Mouse (Mus musculus): ENCODE data around the gene Dus2.
"Not testable (repeated sequence)": the region's sequence is repeated elsewhere in the genome, so short reads cannot be mapped to it uniquely, and the experiment has no call there.

Gene Dus2

DNA sequence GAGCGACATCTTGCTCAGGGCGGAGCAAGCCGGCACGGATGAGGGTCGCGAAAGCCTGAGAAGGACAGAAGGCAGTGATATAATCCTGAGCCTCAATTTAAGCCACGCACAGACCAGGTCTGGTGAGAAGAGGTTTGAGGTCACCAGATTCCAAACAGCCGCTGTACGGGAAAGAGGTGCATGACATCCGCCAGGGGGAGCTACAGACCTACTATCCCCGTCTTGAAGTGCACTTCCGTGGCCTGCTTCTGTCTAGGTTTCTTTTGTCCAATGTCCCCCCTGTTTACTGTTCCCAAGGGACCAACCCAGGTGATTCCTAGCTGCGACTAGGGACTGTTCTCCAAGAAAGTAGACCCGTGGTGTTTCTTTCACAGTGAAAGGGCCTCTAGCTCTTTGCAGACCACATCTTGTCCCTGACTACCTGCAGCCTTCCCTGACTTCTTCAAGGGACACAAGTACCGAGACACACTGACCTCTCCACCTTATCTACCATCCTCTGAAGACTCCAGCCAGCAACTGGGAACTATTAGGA is at the start of gene Dus2:
TSS of gene Dus2 (plus strand) at position 482 of the 532 bp plus-strand sequence.
- DNase-seq (ENCODE audit: low read depth, low spot score): peak; percentile 79

DNA sequence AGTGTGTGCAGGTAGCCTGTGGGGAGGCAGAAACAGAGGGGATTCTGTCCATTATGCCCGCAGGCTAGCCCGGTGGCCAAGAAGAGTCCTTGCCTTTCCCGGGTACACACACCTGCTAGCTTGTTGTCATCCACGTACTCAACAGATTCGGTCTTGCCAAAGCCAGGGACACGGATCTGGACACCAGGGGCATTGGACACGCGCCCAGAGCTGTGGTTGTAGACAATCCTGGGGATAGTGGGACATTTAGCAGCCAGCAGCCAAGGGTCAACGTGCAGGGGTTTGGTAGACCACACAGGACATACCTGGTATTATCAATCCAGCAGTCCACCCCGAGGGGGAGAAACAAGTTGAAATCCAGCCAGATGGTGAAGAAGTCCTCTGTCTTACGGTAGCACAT is 49.1 kb upstream of the Dus2 start:
- DNase-seq (ENCODE audit: low read depth, low spot score): no peak

DNA sequence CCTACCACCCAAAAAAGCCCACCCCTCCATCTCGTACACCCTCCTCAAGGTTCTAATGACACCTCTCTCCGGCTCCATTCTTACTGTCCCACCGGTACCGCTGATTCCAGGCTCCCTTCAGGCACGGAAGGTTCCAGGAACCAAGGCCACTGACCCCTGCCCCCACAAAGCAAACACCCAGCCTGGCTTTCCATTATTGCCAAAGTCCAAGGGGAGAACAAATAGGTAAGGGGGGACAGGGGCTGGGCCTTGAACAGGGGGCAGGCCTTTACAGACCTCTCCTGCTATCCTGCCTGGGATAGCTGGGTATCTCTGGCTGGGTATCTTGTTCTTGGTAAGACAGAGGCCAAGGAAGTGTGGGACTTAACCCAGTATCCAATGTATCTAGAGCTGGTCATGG is 48.6 kb upstream of the Dus2 start:
- no peak for DNase-seq (ENCODE audit: low read depth, low spot score)

- DNase-seq (ENCODE audit: low read depth, low spot score): no peak
Measured at GRCm38 (mm10) chr8:105943321-105943739, 47.8 kb upstream of the Dus2 start, which contains the start of gene Lcat. Lcat (minus strand) TSS chr8:105943382.

- DNase-seq (ENCODE audit: low read depth, low spot score): no peak
Measured at GRCm38 (mm10) chr8:105949350-105949749, 41.8 kb upstream of the Dus2 start.

- no peak for DNase-seq (ENCODE audit: low read depth, low spot score)
Measured at GRCm38 (mm10) chr8:105951057-105951659, 40.0 kb upstream of the Dus2 start.

GRCm38 (mm10) chr8:105956556-105956955 is 34.6 kb upstream of the Dus2 start:
- DNase-seq (ENCODE audit: low read depth, low spot score): no peak

GRCm38 (mm10) chr8:105957813-105958212 is 33.3 kb upstream of the Dus2 start:
- peak; percentile 59 for DNase-seq (ENCODE audit: low read depth, low spot score)

DNA sequence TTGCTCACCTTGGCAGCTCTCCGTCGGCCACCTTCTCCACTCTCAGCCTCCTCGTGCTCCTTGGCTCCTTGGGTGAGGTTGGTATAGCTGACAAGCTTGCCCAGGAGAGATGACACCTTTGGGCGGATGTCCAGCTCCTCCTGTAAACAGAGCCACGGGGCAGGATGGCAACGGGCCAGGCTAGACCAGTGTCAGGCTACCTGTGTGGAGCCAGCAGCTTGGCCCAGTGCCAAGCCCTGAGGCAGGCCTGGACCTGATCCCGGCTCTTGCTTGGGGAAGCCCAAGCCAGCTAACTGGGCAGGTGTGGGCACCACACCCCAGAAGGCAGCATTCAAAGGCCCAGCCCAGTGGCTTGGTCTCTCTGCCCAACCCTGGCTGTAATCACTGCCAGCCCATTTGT is 31.8 kb upstream of the Dus2 start:
- peak; percentile 96 for DNase-seq (ENCODE audit: low read depth, low spot score)

DNA sequence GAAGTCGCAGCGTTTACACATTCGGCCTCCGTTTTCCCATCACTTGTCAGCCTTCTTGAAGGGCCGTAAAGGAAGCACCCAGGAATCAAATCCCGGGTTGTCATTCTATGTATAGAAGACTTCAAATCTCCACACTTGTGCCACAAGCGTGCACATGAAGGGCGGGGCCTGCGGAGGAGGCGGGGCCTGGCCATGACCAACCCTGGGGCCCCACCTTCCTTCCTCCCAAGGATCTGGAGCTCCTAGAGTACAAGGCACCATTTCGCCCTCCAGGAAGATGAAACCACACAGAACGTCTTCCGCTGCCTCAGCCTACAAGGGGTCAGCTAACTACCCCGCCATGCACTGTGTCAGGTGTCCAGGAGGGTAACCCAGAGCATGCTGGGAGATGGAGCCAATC is 30.0 kb upstream of the Dus2 start:
- no peak for DNase-seq (ENCODE audit: low read depth, low spot score)

GRCm38 (mm10) chr8:105961536-105961935 is 29.6 kb upstream of the Dus2 start:
- DNase-seq (ENCODE audit: low read depth, low spot score): no peak

DNA sequence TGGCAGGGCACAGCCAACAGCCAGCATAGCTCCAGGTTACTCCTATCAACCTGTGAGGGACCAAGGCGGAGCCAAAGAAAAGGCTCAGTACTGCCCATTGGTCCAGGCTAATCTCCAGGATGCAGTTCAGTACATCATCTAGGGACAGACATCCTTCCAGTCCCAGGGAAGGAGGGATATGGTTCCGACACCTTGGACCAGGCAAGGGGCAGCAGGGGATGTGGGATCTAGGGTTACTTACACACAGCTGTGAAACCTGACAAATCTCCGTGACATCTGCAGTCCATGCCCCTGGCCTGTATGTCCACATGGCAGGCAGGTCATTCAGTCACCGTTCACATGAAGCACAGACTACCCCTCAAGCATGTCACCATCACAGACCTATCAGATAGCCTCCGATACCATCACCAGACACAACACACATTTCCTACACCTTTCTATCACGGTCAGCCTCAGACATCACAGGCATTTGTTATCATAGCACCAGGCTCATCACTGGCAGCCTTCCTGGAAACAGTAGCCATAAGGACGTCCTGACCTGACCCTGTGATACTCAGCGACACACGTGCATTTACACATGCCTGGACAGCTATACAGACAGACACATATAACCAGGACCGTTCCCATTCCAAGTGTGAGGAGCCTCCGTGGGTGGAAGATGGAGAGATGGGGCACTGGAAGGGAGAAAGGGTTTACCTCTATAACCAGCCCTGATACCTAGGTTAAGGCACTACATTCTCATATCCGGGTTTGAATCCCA is 26.5 kb upstream of the Dus2 start:
- DNase-seq (ENCODE audit: low read depth, low spot score): no peak

- peak; percentile 56 for DNase-seq (ENCODE audit: low read depth, low spot score)
Measured at GRCm38 (mm10) chr8:105965266-105965904, 25.8 kb upstream of the Dus2 start.

GRCm38 (mm10) chr8:105965905-105966341 is 25.2 kb upstream of the Dus2 start, which contains the start of gene Slc12a4:
Slc12a4 (minus strand) TSS chr8:105966097.
- DNase-seq (ENCODE audit: low read depth, low spot score): no peak

DNA sequence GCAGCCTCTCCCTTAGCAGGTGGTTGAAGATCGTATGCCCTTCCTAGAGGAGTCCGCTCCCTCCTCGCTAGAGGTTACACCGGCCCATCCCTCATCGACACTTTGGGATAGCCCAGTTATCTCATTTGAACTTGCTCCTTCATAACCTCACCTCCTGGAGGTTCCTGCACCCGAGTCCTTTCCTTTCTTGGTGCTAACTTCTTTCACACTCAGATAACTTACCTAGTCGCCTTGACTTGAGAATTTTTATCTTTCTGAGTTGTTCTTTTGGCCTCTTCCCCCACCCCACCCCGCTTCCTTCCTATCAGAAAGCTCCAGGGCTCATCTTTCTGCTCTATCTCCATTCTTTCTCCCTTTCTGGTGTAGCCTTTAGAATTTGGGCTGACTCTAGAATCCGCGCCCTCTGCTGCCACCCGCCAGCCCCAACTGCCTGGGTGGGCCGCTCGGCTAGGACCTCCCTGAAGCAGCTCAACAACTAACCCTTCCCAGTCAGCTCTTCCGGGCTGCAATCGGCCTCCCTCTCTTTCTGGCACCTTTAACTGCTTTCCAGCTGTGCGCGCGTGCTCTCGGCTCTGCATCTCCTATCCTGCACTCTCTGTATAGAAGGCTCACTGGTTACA is 24.3 kb upstream of the Dus2 start:
- no peak for DNase-seq (ENCODE audit: low read depth, low spot score)

- DNase-seq (ENCODE audit: low read depth, low spot score): no peak
Measured at GRCm38 (mm10) chr8:105969367-105969766, 21.8 kb upstream of the Dus2 start.

GRCm38 (mm10) chr8:105971019-105971720 is 20.0 kb upstream of the Dus2 start:
- DNase-seq (ENCODE audit: low read depth, low spot score): no peak

DNA sequence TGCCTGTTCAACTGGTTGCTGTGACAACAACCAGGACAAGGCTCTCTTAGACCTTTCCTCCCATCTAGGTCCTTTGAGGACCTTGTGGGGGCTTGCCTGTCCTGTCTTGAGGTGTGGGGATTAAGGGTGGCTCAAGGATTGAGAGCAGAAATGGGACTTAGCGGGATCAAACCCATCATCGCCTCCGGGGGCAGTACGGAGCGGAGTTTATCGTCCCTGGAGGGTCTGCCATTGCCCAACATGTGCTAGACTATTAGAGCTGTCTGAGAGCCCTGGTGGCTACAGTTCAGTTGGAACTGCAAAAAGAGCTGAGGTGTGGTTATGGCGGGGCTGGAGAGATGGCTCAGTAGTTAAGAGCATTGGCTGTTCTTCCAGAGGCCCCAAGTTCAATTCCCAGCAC is 15.8 kb upstream of the Dus2 start:
- DNase-seq (ENCODE audit: low read depth, low spot score): no peak

DNA sequence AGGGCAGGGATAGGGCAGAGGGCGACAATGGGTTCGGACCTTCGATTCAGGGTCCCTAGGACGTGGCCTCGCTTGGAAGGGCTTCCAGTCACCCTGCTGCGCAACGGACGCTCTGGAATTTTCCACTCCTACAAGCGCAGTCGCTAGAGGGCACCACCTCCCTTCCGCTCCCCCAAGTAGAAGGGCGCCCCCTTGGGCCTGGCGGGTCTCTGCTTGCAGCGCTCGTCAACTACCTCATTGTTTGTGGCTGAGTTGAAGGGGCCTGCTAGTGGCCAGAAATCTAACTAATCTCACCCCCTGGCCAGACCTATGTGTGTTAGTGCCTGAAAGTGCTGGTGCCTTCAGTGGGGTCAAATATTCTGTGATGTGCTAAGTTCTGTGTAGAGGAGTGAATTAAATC is 11.8 kb upstream of the Dus2 start, which contains the start of gene Dpep3:
TSS of gene Dpep3 (minus strand) at position 105 of the 400 bp plus-strand sequence.
- no peak for DNase-seq (ENCODE audit: low read depth, low spot score)

GRCm38 (mm10) chr8:105981146-105981545 is 10.0 kb upstream of the Dus2 start:
- no peak for DNase-seq (ENCODE audit: low read depth, low spot score)

DNA sequence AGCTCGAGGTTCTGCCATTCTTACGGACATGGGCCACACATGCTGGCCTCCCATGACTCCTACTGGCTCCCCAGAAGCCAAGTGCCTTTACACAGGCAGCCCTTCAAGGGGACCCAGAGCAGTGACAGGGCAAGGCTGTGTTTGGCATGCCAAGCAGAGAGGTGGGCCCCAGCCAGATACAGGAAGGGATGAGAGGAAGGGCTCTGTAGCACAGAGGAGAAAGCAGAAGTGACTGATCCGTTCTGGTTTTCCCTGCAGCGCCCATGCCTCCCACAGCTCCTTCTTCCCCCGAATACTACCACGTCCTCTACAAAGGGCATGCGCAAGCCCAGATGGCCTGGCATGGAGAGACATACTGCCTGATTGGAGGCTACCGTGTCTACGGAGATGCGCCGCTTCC is 7.7 kb upstream of the Dus2 start:
- not testable (repeated sequence) for DNase-seq (ENCODE audit: low read depth, low spot score)

Data from skeletal muscle tissue, adult 2 months (tissue).